Comparison of ENCODE assay signal across 10 mouse cellular contexts in genomic region chr1:39196126-39196525, GRCm38 (mm10). TPM values are rescaled to one million over a fixed set of nuclear protein-coding genes. Genes with fewer than 3 reads are reported as not detected.
A peak's percentile ranks its signal among the peaks of the same experiment; 100 is the strongest.
DNase-seq lines count a peak whose midpoint lies in the region; ATAC-seq and TF ChIP-seq lines count a peak whose summit lies in the region.
"Had no signal": no experiment of that assay in that cellular context is flagged by ENCODE, and none has a peak within 500 bp of the region (broad histone marks: within the 10 kb centered on the region; RNA-seq: fewer than 3 reads in every experiment).

No protein-coding gene starts in this region.

- no peaks in the 10 kb centered on the region for H3K36me3 ChIP-seq in hindbrain, embryonic 11.5 days (ENCODE audit: control insufficient read depth, insufficient read depth, low read length)
- no peaks in the 10 kb centered on the region for H3K36me3 ChIP-seq in hindbrain, postnatal 0 days (ENCODE audit: insufficient read depth, low read length)
- H3K36me3 ChIP-seq in forebrain, embryonic 11.5 days (ENCODE audit: control insufficient read depth, insufficient read depth, low read length): no peaks in the 10 kb centered on the region

- no peak overlapping the region for H3K4me3 ChIP-seq in hindbrain, embryonic 11.5 days (ENCODE audit: low read depth, low read length)
- H3K4me3 ChIP-seq in hindbrain, postnatal 0 days (ENCODE audit: low read length): no peak overlapping the region
- no peak overlapping the region for H3K4me3 ChIP-seq in olfactory bulb, adult 2 months (ENCODE audit: insufficient read depth, low read depth, low read length)
- H3K4me3 ChIP-seq in forebrain, embryonic 11.5 days (ENCODE audit: low read depth, low read length): no peak overlapping the region

- TF ChIP-seq CTCF in hindbrain, postnatal 0 days (IDR thresholded peaks at IDR 0.05; ENCODE audit: low read depth): no peak
- no peak for TF ChIP-seq CTCF in olfactory bulb, adult 2 months (IDR thresholded peaks at IDR 0.05; ENCODE audit: insufficient read depth, low read depth, low read length)

- H3K9ac ChIP-seq in hindbrain, embryonic 11.5 days (ENCODE audit: low read depth, low read length): no peak overlapping the region
- no peak overlapping the region for H3K9ac ChIP-seq in hindbrain, postnatal 0 days (replicated peaks; ENCODE audit: low read length)
- H3K9ac ChIP-seq in forebrain, embryonic 11.5 days (ENCODE audit: low read length): no peak overlapping the region

- H3K9me3 ChIP-seq in hindbrain, embryonic 11.5 days (ENCODE audit: control insufficient read depth, low read length): no peaks in the 10 kb centered on the region
- no peaks in the 10 kb centered on the region for H3K9me3 ChIP-seq in hindbrain, postnatal 0 days (ENCODE audit: low read length)
- H3K9me3 ChIP-seq in forebrain, embryonic 11.5 days (ENCODE audit: control insufficient read depth, low read length): no peaks in the 10 kb centered on the region

- TF ChIP-seq POLR2A in olfactory bulb, adult 2 months (IDR thresholded peaks at IDR 0.05; ENCODE audit: insufficient read depth, low read depth, low read length): no peak

- no peak for ATAC-seq in hindbrain, embryonic 11.5 days (ENCODE audit: low FRiP score)
- no peak for ATAC-seq in hindbrain, postnatal 0 days
- no peak for ATAC-seq in forebrain, embryonic 11.5 days (replicated peaks; ENCODE audit: low FRiP score)

- H3K4me2 ChIP-seq in hindbrain, embryonic 11.5 days (replicated peaks; ENCODE audit: low read depth, low read length): no peak overlapping the region
- H3K4me2 ChIP-seq in hindbrain, postnatal 0 days (ENCODE audit: low read depth, low read length): no peak overlapping the region
- H3K4me2 ChIP-seq in forebrain, embryonic 11.5 days (ENCODE audit: low read depth, low read length, severe bottlenecking): no peak overlapping the region

- peak; percentile 12 for DNase-seq in adrenal gland, postnatal 14 days
- DNase-seq in adrenal gland, adult 18-20 months (ENCODE audit: low spot score in 2 of 2): no peak
- peak; percentile 28 for DNase-seq in hindbrain, embryonic 11.5 days (ENCODE audit: low spot score)
- no peak for DNase-seq in hindbrain, postnatal 0 days (ENCODE audit: low spot score)
- peak; percentile 37 for DNase-seq in R1 (ENCODE audit: low read depth, low spot score)
- no peak for DNase-seq in forebrain, embryonic 11.5 days (ENCODE audit: low spot score)
- DNase-seq in yolk sac, embryonic 10.5 days (ENCODE audit: low spot score): no peak
- DNase-seq: cerebellum, adult 9-10 months; liver had no signal

- WGBS in hindbrain, embryonic 11.5 days: 41% methylated on average over 6 of the region's 6 CpGs
- WGBS in hindbrain, postnatal 0 days: 35% methylated on average over 6 of the region's 6 CpGs
- WGBS in olfactory bulb, adult 2 months: 24% methylated on average over 6 of the region's 6 CpGs
- 39% methylated on average over 6 of the region's 6 CpGs for WGBS in forebrain, embryonic 11.5 days

- no peak overlapping the region for H3K27ac ChIP-seq in hindbrain, embryonic 11.5 days (ENCODE audit: low read depth, low read length)
- no peak overlapping the region for H3K27ac ChIP-seq in hindbrain, postnatal 0 days
- H3K27ac ChIP-seq in olfactory bulb, adult 2 months (ENCODE audit: insufficient read depth, low read depth, low read length): peak overlapping the region; percentile 76
- no peak overlapping the region for H3K27ac ChIP-seq in forebrain, embryonic 11.5 days (ENCODE audit: low read depth, low read length)

- H3K4me1 ChIP-seq in hindbrain, embryonic 11.5 days (replicated peaks; ENCODE audit: control insufficient read depth, insufficient read depth, low read length): no peaks in the 10 kb centered on the region
- no peaks in the 10 kb centered on the region; the same call in 1 of the 2 replicates for H3K4me1 ChIP-seq in hindbrain, postnatal 0 days (ENCODE audit: insufficient read depth, low read length)
- H3K4me1 ChIP-seq in olfactory bulb, adult 2 months (ENCODE audit: control insufficient read depth, insufficient read depth, low read length): peaks cover 24% of the 10 kb centered on the region
- peaks cover 12% of the 10 kb centered on the region for H3K4me1 ChIP-seq in forebrain, embryonic 11.5 days (replicated peaks; ENCODE audit: control insufficient read depth, insufficient read depth, low read length)

- H3K27me3 ChIP-seq in hindbrain, embryonic 11.5 days (ENCODE audit: control insufficient read depth, insufficient read depth, low read length): peaks cover 42% of the 10 kb centered on the region
- H3K27me3 ChIP-seq in hindbrain, postnatal 0 days (ENCODE audit: insufficient read depth, low read length): peaks cover 19% of the 10 kb centered on the region
- peaks cover 34% of the 10 kb centered on the region for H3K27me3 ChIP-seq in forebrain, embryonic 11.5 days (ENCODE audit: control insufficient read depth, insufficient read depth, low read length)

RNA-seq across cellular contexts. Expression of gene Npas2, which starts 2.6 kb away (rescaled TPM):
- total RNA-seq in adrenal gland, postnatal 14 days (2021): 4.5 and 9.7 TPM in 2 replicates
- total RNA-seq in adrenal gland, adult 18-20 months (2021): 10 to 100 TPM in 1 of 2 experiments, 1 to 10 TPM in 1; 6.1 to 11.9 TPM
- polyA plus RNA-seq in hindbrain, embryonic 11.5 days (2014; fragmentation: Nextera tagmentation; extraction: Ambion mirVana): 0.12 TPM in 1 of 2 replicates, not detected in the other
- total RNA-seq in hindbrain, postnatal 0 days (2014; rRNA removed): 2.3 and 2.8 TPM in 2 replicates
- polyA plus RNA-seq in hindbrain, postnatal 0 days (2015; fragmentation: Nextera tagmentation; extraction: Ambion mirVana): 0.80 and 1.6 TPM in 2 replicates
- not detected in 2 replicates for polyA plus RNA-seq in olfactory bulb, adult 2 months (2012; ENCODE audit: insufficient read depth, insufficient read length, low replicate concordance, missing spikeins)
- 0.07 TPM in 1 of 2 replicates, not detected in the other for polyA plus RNA-seq in forebrain, embryonic 11.5 days (2014; fragmentation: Nextera tagmentation; extraction: Ambion mirVana)

Comparison
In these comparisons a context has a peak if more than half of its experiments do, and no peak if none do; other contexts are left out.
1. DNase-seq: peak in adrenal gland, postnatal 14 days (single experiment), hindbrain, embryonic 11.5 days (single experiment) and R1 (single experiment); none in adrenal gland, adult 18-20 months (0 of 2), hindbrain, postnatal 0 days (single experiment), forebrain, embryonic 11.5 days (single experiment) and yolk sac, embryonic 10.5 days (single experiment).